Mouse (Mus musculus): ENCODE results near the gene Clstn2. TPM values are rescaled to one million over a fixed set of nuclear protein-coding genes. Genes with fewer than 3 reads are reported as not detected.
A peak's percentile ranks its signal among the peaks of the same experiment; 100 is the strongest.

Clstn2 gene
- 4.3 and 6.1 TPM in 2 replicates for polyA plus RNA-seq (2016; fragmentation: Nextera tagmentation; extraction: Ambion mirVana)

- Histone ChIP-seq H3K27me3 (peaks cover 36% of the 10 kb centered on the region), H3K4me1 (peaks cover 8% of the 10 kb centered on the region), H3K9ac (peak within 1 kb of the TSS; percentile 71), H3K36me3 (no peaks in the 10 kb centered on the region), H3K27ac (peak within 1 kb of the TSS; percentile 81), H3K4me2 (replicated peaks) (peak within 1 kb of the TSS; percentile 76), H3K4me3 (peak within 1 kb of the TSS; percentile 70), H3K9me3 (replicated peaks) (no peaks in the 10 kb centered on the region)
- peak; percentile 95 for ATAC-seq (ENCODE audit: low FRiP score)
- under 1% methylated on average over 71 of the region's 73 CpGs for WGBS
These were observed at the start of gene Clstn2 for GRCm38 (mm10) chr9:98032573-98033272. Gene Clstn2 (minus strand): TSS chr9:98033181.

DNA sequence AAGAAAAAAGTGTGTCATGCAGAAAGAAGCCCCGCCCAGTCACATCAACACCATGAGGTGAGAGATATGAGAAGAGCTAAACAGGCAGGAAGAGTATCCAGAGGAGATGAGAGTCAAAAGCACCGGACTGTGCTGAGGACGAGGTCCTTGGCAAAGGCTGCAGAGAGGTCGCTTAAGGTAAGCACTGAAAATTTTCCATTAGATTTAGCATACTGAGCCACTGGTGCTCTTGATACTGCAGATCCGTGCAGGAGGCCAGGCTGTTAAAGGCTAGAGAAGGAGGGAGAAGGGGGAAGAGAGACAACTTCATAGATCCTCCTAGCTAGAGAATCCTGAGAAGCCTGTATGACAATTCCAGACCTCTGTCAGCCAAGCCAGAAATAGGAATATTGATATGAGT lies 34.8 kb upstream of the Clstn2 start:
- H3K4me2 ChIP-seq (replicated peaks) = no peak overlapping the region
- ATAC-seq (ENCODE audit: low FRiP score) = no peak
- no peak overlapping the region for H3K4me3 ChIP-seq
- no peak overlapping the region for H3K27ac ChIP-seq
- no peaks in the 10 kb centered on the region for H3K36me3 ChIP-seq
- 90% methylated on average over 5 of the region's 5 CpGs for WGBS
- H3K9ac ChIP-seq = no peak overlapping the region
- no peaks in the 10 kb centered on the region; the same call in 1 of the 2 replicates for H3K9me3 ChIP-seq (replicated peaks)
- H3K27me3 ChIP-seq = no peaks in the 10 kb centered on the region
- H3K4me1 ChIP-seq = no peaks in the 10 kb centered on the region

DNA sequence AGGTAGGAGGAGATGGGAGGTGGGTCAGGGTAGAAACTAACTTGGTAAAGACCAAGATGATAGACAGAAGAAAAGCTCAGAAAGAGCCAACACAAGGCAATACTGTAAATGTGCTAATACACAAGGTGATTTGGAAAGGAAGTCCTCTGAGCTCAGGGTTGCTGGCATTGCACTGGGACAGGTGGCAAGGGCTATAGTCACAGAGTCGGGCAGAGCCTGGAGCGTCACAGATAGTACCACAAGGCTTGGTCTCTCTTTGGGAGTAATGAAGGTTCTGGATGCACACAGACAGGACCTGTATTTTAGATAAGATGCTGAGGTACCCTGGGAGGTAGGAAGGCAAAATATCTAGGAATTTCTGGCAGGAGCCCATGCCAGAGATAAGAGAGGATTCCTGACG lies 28.7 kb upstream of the Clstn2 start:
- no peak for ATAC-seq (ENCODE audit: low FRiP score)
- WGBS = 85% methylated on average over 3 of the region's 3 CpGs
- Histone ChIP-seq H3K9me3 (replicated peaks) (no peaks in the 10 kb centered on the region), H3K4me2 (replicated peaks) (no peak overlapping the region), H3K4me1 (no peaks in the 10 kb centered on the region), H3K9ac (no peak overlapping the region), H3K36me3 (no peaks in the 10 kb centered on the region), H3K4me3 (no peak overlapping the region), H3K27ac (no peak overlapping the region), H3K27me3 (no peaks in the 10 kb centered on the region)

DNA sequence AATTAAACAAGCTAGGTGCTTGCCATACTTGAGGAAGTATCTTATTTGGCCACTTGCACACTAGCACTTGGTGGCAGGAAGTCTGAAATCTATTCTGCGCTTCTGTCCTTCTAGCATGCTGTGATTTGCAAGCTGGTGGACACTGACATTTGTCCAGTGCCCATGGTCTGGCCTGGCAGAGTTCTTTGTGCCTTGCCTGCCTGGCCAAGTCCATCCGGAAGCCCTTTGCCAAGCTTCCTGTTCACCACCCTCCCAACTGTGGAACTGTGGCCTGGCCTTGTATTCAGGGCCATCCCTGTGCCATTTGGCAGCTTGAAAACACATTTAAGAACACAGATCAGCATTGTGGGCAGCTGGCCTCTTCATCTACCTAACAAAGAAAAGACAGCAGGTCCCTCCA lies 24.3 kb upstream of the Clstn2 start:
- 88% methylated on average over 2 of the region's 2 CpGs for WGBS
- ATAC-seq (ENCODE audit: low FRiP score) = no peak

DNA sequence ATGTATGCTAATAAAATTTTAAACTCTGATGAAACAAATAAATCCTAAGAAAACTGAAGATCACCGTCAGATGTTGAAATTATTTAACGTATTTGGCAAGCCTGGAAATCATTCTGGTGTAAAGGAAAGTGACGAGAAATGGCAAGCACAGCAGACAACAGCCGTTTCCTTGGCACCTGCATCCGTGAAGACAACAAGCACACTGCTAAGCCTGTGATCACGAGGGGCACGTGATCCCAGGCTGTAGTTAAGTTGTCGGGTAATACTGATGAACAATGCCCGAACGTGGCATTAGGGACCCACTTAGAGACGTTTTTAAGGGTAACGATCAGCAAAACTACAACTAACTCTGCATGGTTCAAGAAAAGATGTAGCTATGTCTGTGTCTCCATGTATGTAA lies 18.4 kb upstream of the Clstn2 start:
- Histone ChIP-seq H3K27me3 (no peaks in the 10 kb centered on the region), H3K4me1 (no peaks in the 10 kb centered on the region), H3K9ac (no peak overlapping the region), H3K4me3 (no peak overlapping the region), H3K9me3 (replicated peaks) (no peaks in the 10 kb centered on the region), H3K4me2 (replicated peaks) (no peak overlapping the region), H3K27ac (no peak overlapping the region), H3K36me3 (no peaks in the 10 kb centered on the region)
- WGBS = 81% methylated on average over 12 of the region's 12 CpGs
- ATAC-seq (ENCODE audit: low FRiP score) = no peak

More for the DNA sequence above, 24.3 kb upstream of the Clstn2 start:
- no peaks in the 10 kb centered on the region for H3K9me3 ChIP-seq (replicated peaks)
- no peak overlapping the region for H3K4me2 ChIP-seq (replicated peaks)
- no peak overlapping the region for H3K9ac ChIP-seq
- no peak overlapping the region for H3K4me3 ChIP-seq
- H3K27ac ChIP-seq = no peak overlapping the region
- H3K36me3 ChIP-seq = no peaks in the 10 kb centered on the region
- H3K4me1 ChIP-seq = no peaks in the 10 kb centered on the region
- no peaks in the 10 kb centered on the region for H3K27me3 ChIP-seq

DNA sequence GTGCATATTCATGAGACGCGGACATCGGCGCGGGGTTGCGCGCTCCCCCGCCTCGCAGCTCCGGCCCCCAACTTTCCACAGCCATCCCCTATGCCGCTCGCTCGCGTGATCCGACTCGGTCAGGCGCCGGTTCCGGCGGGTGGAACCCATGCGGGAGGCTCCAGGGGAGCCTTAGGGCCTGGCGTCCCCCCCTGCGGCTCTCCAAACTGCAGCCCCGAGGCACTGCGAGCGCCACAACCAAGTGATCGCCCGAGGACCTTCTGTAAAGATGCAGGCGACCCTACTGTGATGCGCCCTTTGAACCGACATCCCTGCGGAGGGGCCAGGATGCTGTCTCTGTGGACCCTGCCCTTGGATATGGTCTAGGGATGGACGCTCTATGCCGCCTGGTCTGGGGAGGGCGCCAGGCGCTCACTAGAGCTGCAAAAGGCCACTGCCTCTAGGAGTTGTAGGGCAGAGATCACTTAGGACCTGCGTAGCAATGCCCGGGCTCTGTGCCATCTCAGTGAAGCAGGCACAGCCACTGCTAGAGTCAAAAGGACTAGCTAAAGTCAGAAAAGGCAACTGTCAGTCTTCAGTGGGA lies 383 bp upstream of the Clstn2 start:
- Histone ChIP-seq H3K27ac (peak overlapping the region; percentile 81), H3K4me3 (peak overlapping the region; percentile 70), H3K27me3 (peaks cover 36% of the 10 kb centered on the region), H3K36me3 (no peaks in the 10 kb centered on the region), H3K4me2 (replicated peaks) (peak overlapping the region; percentile 76), H3K9me3 (replicated peaks) (no peaks in the 10 kb centered on the region), H3K4me1 (peaks cover 8% of the 10 kb centered on the region), H3K9ac (peak overlapping the region; percentile 71)
- ATAC-seq (ENCODE audit: low FRiP score) = peak; percentile 78
- WGBS = under 1% methylated on average over 35 of the region's 38 CpGs

DNA sequence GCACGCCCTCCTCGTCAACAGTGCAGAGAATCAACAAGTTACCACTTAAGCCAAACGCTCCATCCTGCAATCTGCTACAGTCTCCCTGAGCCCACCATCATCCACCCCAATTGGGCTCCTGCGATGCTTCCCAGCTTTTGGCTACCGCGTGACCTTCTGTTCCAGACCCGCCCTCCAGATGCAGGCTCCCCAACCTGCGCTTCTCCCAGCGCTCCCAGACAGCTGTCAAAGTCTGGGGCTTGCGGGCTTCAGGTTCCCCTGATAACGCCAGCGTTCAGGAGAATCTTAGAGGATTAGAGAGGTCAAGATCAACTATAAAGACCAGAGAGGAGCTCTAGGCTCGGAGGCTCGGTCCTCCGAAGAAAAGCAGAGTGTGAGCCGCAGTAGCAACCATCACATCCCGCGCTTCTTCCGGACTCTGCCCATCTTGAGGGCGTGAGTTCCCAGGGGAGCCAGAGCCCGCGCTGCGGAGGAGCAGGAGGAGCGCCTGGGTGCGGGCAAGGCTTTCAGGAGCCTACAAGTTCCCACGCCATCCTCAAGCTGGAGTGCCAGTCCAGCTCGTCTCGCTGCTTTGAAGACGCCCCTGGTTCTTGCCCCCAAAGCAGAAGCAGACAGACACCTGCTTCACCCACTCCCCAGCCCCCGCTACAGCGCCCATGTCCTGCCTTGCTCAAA lies 946 bp downstream of the Clstn2 start:
- peak overlapping the region; percentile 71 for H3K9ac ChIP-seq
- H3K27ac ChIP-seq = no peak overlapping the region
- H3K4me3 ChIP-seq = peak overlapping the region; percentile 70
- peaks cover 36% of the 10 kb centered on the region for H3K27me3 ChIP-seq
- peak; percentile 11; the same call in 1 of the 2 replicates for ATAC-seq (ENCODE audit: low FRiP score)
- H3K4me2 ChIP-seq (replicated peaks) = peak overlapping the region; percentile 76
- H3K9me3 ChIP-seq (replicated peaks) = no peaks in the 10 kb centered on the region
- WGBS = 1% methylated on average over 31 of the region's 31 CpGs
- peaks cover 8% of the 10 kb centered on the region for H3K4me1 ChIP-seq
- H3K36me3 ChIP-seq = no peaks in the 10 kb centered on the region

DNA sequence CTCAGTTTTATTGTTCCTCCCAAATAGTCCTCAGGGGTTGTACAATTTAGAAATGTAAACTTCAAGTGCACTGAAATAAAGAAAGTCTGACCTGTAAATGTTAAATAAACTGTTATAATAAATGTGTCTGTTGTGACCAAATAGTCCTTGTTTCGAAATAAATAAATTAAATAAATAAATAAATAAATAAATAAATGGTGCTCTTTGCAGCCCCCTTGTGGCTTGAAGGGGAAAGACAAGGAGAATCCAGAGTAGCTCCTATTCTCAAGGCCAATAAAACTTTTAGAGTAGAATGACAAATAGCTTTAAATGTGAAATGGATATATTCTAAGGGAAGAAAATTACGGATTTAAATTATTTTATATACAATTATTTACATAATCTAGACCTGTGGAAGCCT lies 2.3 kb downstream of the Clstn2 start:
- Histone ChIP-seq H3K4me1 (peaks cover 8% of the 10 kb centered on the region), H3K27ac (no peak overlapping the region), H3K4me3 (no peak overlapping the region), H3K9me3 (replicated peaks) (no peaks in the 10 kb centered on the region), H3K36me3 (no peaks in the 10 kb centered on the region), H3K27me3 (peaks cover 36% of the 10 kb centered on the region), H3K4me2 (replicated peaks) (no peak overlapping the region), H3K9ac (no peak overlapping the region)
- ATAC-seq (ENCODE audit: low FRiP score) = no peak
- 21% methylated on average over 2 of the region's 2 CpGs for WGBS

- H3K4me3 ChIP-seq = no peak overlapping the region
- no peak overlapping the region for H3K9ac ChIP-seq
- no peaks in the 10 kb centered on the region for H3K27me3 ChIP-seq
- ATAC-seq (ENCODE audit: low FRiP score) = no peak
- no peaks in the 10 kb centered on the region for H3K9me3 ChIP-seq (replicated peaks)
- no peaks in the 10 kb centered on the region for H3K4me1 ChIP-seq
- WGBS = 78% methylated on average over 3 of the region's 3 CpGs
- no peak overlapping the region for H3K4me2 ChIP-seq (replicated peaks)
- no peak overlapping the region for H3K27ac ChIP-seq
- no peaks in the 10 kb centered on the region for H3K36me3 ChIP-seq
These were observed 7.4 kb downstream of the Clstn2 start for GRCm38 (mm10) chr9:98025548-98025947.

GRCm38 (mm10) chr9:98023069-98023468 lies 9.9 kb downstream of the Clstn2 start:
- no peak overlapping the region for H3K4me3 ChIP-seq
- H3K9ac ChIP-seq = no peak overlapping the region
- no peaks in the 10 kb centered on the region for H3K36me3 ChIP-seq
- ATAC-seq (ENCODE audit: low FRiP score) = no peak
- no peak overlapping the region for H3K27ac ChIP-seq
- H3K4me1 ChIP-seq = no peaks in the 10 kb centered on the region
- no peaks in the 10 kb centered on the region for H3K27me3 ChIP-seq
- 87% methylated on average over 11 of the region's 11 CpGs for WGBS
- no peak overlapping the region for H3K4me2 ChIP-seq (replicated peaks)
- no peaks in the 10 kb centered on the region for H3K9me3 ChIP-seq (replicated peaks)

DNA sequence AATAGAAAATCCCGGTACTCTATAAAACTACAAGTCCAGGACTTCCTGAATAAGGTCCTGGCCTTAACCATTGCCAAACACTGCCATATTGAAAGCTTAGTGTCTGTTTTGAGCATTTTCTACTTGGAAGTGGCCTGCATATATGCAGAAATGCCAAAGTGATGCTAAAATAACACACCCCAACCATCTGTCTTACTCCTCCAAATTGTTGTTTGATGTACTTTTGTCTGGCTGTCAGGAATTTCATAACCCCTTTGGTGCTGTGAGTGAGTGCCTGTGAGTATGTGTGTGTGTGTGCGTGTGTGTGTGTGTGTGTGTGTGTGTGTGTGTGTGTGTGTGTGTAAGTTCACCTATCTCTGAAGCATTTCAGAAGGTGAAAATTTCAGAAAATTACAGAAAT lies 13.1 kb downstream of the Clstn2 start:
- H3K4me1 ChIP-seq = 0 out of 2 replicates have a peak, but pooled peaks cover 2% of the 10 kb centered on the region
- no peaks in the 10 kb centered on the region for H3K36me3 ChIP-seq
- no peaks in the 10 kb centered on the region for H3K27me3 ChIP-seq
- H3K27ac ChIP-seq = no peak overlapping the region
- WGBS = 91% methylated on average over 2 of the region's 2 CpGs
- no peak overlapping the region for H3K4me2 ChIP-seq (replicated peaks)
- H3K9ac ChIP-seq = no peak overlapping the region
- H3K9me3 ChIP-seq (replicated peaks) = no peaks in the 10 kb centered on the region
- ATAC-seq (ENCODE audit: low FRiP score) = no peak
- no peak overlapping the region for H3K4me3 ChIP-seq

- H3K9ac ChIP-seq = no peak overlapping the region
- no peak overlapping the region for H3K27ac ChIP-seq
- H3K4me3 ChIP-seq = no peak overlapping the region
- H3K36me3 ChIP-seq = no peaks in the 10 kb centered on the region
- no peak overlapping the region for H3K4me2 ChIP-seq (replicated peaks)
- 0 out of 2 replicates have a peak, but pooled peaks cover 2% of the 10 kb centered on the region for H3K4me1 ChIP-seq
- no peaks in the 10 kb centered on the region for H3K9me3 ChIP-seq (replicated peaks)
- no peak for ATAC-seq (ENCODE audit: low FRiP score)
- no peaks in the 10 kb centered on the region for H3K27me3 ChIP-seq
- 90% methylated on average over 5 of the region's 5 CpGs for WGBS
These were observed 14.3 kb downstream of the Clstn2 start for GRCm38 (mm10) chr9:98018687-98019086.

Measured in hindbrain, embryonic 12.5 days (tissue).